Mouse (Mus musculus) heart, postnatal 25 days (tissue): ENCODE measurements around the gene Plekhg6. TPM values are rescaled to one million over a fixed set of nuclear protein-coding genes. Genes with fewer than 3 reads are reported as not detected.

ENCODE experiments used
- DNase-seq: peaks from one replicate; pipeline ENCODE4 v3.0.0; 2022; ENCODE audit warnings: low spot score
- intact Hi-C: fragments of 180-260 bp; cut with DNase I; formaldehyde crosslinking; loops from one replicate; pipeline ENCODE4 v1.15.1; 2025
- total RNA-seq, 2 experiments: library from RNA; stranded (reverse); gene quantifications; 2 replicates each; pipeline ENCODE4 v1.2.3; 2021

The Plekhg6 gene
- total RNA-seq, 2 experiments from 2014 or later, result not detected

DNA sequence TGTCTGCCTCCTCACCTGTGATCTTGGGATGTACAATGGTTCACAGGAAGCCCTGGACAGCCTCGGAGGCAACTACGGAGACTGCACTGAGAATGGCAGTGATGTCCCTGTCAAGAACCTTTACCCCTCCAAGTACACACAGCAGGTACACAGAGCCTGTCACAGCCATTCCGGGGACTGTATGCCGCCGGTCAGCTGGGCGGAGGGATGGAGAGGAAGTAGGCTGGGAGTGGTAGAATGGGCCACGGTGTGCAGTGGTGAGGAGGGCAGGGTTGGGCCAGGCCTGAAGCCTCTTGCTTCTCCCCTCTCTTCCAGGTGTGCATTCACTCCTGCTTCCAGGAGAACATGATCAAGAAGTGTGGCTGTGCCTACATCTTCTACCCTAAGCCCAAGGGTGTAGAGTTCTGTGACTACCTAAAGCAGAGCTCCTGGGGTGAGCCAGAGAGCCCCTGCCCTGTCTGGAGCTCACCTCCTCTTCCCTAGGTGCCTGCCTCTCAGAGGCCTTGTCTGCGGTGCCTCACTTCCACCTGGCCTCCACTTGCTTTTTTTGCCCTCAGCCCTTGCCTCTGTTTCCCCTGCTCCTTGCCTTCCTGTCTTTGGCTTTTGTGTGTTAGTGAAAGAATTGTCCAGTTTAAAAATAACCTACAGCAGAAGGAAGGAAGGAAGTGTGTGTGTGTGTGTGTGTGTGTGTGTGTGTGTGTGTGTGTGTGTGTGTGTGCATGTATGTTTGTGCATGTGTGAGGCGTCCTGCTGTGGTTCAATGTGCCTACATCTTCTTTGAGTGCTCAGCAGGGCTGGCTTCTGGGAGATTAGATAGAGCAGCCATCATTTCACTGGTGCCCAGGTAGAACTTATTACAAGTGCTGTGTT, 41.6 kb downstream of the Plekhg6 start:
- intact Hi-C loops, result no loop called here
- no peak for DNase-seq

DNA sequence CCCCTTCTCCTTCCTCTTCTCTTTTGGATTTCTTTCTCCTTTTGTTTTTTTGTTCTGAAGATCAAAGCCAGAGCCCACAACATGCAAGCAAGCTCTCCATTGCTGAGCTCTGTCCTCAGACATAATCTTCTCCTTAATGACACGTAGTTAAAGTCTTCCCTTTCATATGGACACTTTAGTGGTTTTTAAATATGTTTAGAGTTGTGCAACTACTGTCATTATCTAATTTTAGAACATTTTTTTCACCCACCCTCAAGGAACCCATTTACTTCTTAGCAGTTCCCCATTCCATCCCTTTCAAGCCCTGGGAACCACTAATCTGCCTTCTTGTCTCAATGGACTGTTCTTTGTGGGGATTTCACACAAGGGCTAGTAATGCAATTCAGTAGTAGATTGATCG, 46.2 kb downstream of the Plekhg6 start:
- intact Hi-C loops, result no loop called here

DNA sequence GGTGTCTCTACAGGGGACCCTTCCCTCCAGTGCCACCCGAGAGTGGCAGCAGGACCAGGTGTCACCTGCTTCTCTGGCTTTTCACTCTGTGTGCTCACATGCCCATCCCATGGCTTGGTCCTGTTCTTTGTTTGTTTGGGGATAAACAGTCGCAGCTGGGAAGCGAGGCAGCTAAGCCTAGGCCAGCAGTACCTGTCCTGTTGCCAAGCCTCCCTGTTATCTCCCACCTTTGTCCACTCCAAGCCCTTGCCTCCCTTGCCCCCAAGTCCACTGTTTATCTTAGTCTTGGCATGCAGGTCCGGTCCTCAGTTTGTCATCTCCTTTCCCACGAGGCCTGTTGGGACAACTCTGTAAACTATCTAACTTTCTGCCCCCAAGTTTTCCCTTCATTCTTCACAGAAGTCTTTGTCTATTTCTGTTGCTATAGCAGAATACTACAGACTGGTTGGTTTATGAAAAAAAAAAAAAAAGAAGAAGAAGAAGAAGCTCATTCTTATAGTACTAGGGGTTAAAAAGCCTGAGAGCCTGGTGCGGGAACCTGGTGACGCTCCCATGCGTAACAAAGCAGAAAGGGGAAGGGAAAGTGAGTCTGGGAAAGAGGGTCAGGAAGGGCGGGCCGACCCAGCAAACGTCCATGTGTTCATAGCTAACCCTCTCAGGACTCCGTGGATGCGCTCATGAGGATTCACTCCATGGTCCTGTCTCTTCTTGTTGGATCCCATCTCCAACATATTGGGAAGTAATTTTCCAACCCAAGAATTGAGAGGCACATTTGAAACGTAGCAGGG, 47.3 kb downstream of the Plekhg6 start:
- no peak for DNase-seq
- intact Hi-C loops, result no loop called here

More for the DNA sequence above, 46.2 kb downstream of the Plekhg6 start:
- no peak for DNase-seq

DNA sequence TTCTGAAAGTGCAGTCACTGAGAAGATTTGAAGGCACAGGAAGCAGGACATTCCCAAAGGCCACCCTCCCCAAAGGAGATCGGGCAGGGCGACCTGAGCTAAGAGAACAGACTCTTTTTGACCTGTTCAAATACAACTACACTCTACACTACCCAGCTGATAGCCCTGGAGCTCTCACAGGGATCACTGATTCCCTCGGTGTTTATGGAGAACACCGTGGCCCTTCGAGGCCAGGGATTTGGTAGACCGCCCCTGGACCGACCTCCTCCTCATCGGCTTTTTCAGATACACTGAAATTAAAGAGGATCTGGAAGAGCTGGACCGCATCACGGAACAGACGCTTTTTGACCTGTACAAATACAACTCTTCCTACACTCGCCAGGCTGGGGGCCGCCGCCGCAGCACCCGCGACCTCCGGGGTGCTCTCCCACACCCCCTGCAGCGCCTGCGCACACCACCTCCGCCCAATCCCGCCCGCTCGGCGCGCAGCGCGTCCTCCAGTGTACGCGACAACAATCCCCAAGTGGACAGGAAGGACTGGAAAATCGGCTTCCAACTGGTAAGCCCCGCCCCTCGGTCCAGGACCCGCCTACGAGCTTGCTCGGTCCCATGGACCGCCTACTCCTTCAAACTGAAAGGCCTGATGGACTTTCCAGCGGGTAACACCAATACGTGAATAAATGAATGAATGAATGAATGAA, 49.8 kb downstream of the Plekhg6 start:
- DNase-seq, result peak; percentile 90
- intact Hi-C loops, result loop anchor here (2.0 kb wide), 1 partner anchor 18 kb away; the partner anchor contains the start of gene Tnfrsf1a

GRCm38 (mm10) chr6:125328243-125328642, 52.4 kb downstream of the Plekhg6 start:
- intact Hi-C loops, result loop anchor here (1.0 to 5.0 kb wide), 2 partner anchors 36 to 51 kb away; no protein-coding TSS in a partner anchor
- no peak for DNase-seq

DNA sequence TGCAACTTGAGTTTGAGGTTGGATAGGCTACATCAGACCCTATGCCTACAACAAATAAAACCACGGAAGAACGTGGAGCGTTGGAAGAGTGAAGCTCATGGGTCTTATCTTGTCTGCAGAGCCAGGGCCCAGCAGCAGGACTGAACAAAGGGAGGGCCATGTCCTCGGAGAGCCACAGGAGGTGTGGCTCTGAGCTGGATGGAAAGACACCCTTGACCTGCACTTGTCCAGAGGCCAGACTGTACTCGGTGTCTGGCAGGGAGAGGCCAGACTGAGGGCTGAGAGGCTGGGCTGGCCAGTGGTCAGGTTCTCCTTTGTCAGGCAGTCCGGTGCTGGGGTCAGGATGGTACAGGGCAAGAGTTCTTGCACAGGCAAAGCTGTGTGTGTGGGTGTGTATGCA, 55.3 kb downstream of the Plekhg6 start:
- intact Hi-C loops, result loop anchor here (5.0 kb wide), 1 partner anchor 48 kb away; no protein-coding TSS in a partner anchor
- no peak for DNase-seq

- intact Hi-C loops, result no loop called here
- DNase-seq, result no peak
These were observed 57.0 kb downstream of the Plekhg6 start for GRCm38 (mm10) chr6:125323547-125323946.

DNA sequence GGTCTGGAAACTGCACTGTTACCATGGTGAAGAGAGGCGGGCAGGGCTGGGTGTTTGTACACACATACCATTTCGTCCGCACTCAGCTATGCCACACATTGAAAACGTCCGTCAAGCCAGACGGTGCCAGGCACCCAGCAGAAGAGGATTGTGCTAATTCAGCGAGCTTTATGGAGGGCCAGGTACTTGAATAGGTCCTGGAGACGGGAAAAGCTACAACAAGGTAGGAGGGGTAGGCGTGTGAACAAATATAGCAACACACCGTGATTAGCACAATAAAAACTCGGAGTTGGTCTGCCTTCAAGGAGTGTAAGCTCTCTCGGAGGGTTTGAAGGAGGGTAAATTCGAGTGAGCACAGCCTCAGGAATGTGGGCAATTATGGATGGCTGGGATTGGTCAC, 57.8 kb downstream of the Plekhg6 start:
- intact Hi-C loops, result no loop called here

GRCm38 (mm10) chr6:125321114-125321855, 59.3 kb downstream of the Plekhg6 start:
- no peak for DNase-seq
- intact Hi-C loops, result no loop called here

More for the DNA sequence above, 57.8 kb downstream of the Plekhg6 start:
- DNase-seq, result no peak

DNA sequence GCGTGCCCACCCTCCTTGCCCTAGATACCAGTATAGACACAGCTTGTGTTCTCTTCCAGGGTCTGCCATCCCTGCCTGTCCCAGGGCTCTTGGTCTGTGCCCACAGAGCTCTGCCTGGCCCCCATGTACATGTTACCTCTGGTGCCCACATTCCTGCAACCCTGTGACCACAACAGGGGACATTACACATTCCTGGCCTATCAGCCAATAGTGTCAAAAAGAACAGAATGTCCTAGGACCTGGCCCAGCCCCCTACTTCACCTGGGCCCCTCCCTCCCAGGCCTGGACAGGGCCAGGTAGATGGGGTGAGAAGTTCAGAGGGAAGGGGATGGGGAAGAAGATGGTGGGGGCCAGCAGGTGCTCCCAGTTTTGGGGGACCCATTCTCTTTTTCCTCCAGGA, 60.3 kb downstream of the Plekhg6 start, which contains the start of gene Scnn1a:
TSS of gene Scnn1a (plus strand) at position 337 of the 400 bp plus-strand sequence.
- intact Hi-C loops, result no loop called here
- no peak for DNase-seq

- intact Hi-C loops, result no loop called here
- DNase-seq, result no peak
These were observed 60.7 kb downstream of the Plekhg6 start for GRCm38 (mm10) chr6:125319919-125320296.

GRCm38 (mm10) chr6:125318981-125319918, 61.3 kb downstream of the Plekhg6 start:
- intact Hi-C loops, result no loop called here
- no peak for DNase-seq

GRCm38 (mm10) chr6:125317077-125317476, 63.5 kb downstream of the Plekhg6 start:
- intact Hi-C loops, result no loop called here
- DNase-seq, result no peak

- no peak for DNase-seq
- intact Hi-C loops, result loop anchor here (5.0 kb wide), 1 partner anchor 38 kb away; no protein-coding TSS in a partner anchor
These were observed 65.8 kb downstream of the Plekhg6 start for GRCm38 (mm10) chr6:125314746-125315145.

GRCm38 (mm10) chr6:125314231-125314563, 66.4 kb downstream of the Plekhg6 start:
- no peak for DNase-seq
- intact Hi-C loops, result loop anchor here (5.0 kb wide), 1 partner anchor 38 kb away; no protein-coding TSS in a partner anchor

DNA sequence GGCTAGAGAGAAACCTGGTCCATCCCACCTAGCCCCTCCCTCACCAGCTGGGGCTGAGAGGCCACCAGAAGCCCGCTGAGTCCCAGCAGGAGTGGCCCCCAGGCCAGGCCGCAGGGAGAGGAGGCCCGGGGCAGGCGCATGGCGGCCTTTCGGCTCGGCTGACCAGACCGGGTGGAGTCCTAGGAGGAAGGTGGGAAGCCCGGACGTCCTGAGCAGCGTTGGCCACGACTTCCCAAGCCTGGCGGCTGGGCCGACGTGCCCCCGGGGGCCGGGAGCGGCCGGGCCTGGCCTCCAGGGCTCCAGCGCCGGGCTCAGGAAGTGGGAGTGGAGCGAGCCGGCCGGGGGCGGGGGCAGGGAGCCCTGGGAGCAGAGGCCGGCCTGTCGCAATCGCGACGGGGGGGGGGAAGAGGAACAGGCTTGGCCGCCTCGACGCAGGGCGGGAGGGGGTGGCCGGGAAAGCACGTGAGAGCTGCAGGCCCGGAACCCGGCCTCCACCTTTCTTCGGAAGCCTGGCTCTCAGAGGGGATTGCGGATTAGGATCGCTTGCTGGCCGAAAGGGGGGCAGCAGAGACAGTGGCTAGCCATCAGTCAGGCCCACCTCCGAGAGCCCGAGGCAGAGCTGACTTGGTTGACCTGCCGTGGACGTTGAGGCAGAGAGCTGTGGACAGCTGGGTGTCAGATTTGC, 66.9 kb downstream of the Plekhg6 start, which contains the start of gene Ltbr:
TSS of gene Ltbr (minus strand) at position 340 of the 685 bp plus-strand sequence.
- DNase-seq, result peak; percentile 90
- intact Hi-C loops, result loop anchor here (5.0 kb wide), 1 partner anchor 39 kb away; no protein-coding TSS in a partner anchor
